Mouse (Mus musculus): ENCODE measurements around the gene Tpm1. TPM values are rescaled to one million over a fixed set of nuclear protein-coding genes. Genes with fewer than 3 reads are reported as not detected.

Tpm1 gene
- polyA plus RNA-seq, 1 experiment from 2014 or later = 1,102 TPM

GRCm38 (mm10) chr9:66991021-66991749 is 58.0 kb downstream of the Tpm1 start:
- ATAC-seq (ENCODE audit: insufficient read depth, low FRiP score, low read depth) = no peak
- 61% methylated on average over 9 of the region's 9 CpGs for WGBS
- Histone ChIP-seq H3K27ac (no peak overlapping the region), H3K9me3 (no peaks in the 10 kb centered on the region), H3K4me2 (no peak overlapping the region), H3K27me3 (replicated peaks) (no peaks in the 10 kb centered on the region), H3K4me1 (peaks cover 30% of the 10 kb centered on the region), H3K36me3 (no peaks in the 10 kb centered on the region), H3K4me3 (replicated peaks) (no peak overlapping the region), H3K9ac (no peak overlapping the region)

GRCm38 (mm10) chr9:66990046-66990445 is 59.2 kb downstream of the Tpm1 start:
- Histone ChIP-seq H3K4me2 (no peak overlapping the region), H3K27ac (peak overlapping the region; percentile 94), H3K4me1 (peaks cover 30% of the 10 kb centered on the region), H3K27me3 (replicated peaks) (no peaks in the 10 kb centered on the region), H3K36me3 (no peaks in the 10 kb centered on the region), H3K9ac (no peak overlapping the region), H3K9me3 (no peaks in the 10 kb centered on the region), H3K4me3 (replicated peaks) (no peak overlapping the region)
- WGBS = 76% methylated on average over 5 of the region's 5 CpGs
- ATAC-seq (ENCODE audit: insufficient read depth, low FRiP score, low read depth) = no peak

DNA sequence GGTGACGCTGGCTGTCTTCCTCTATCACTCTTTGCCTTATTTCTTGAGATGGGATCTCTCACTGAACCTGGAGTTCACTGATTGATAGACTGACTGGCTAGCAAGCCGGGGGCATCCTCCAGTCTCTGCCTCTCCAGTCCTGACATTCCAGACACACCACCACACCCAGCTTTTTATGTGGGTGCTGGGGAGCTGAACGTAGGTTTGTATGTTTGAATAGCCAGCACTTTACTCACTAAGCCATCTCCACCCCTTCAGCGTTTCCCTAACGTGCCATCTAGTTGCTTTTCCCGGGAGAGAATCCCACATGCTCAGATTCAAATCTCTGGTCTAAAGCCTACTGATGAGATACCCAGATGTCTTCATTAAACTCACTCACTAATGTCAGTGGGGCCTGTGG is 59.6 kb downstream of the Tpm1 start:
- Histone ChIP-seq H3K4me1 (peaks cover 30% of the 10 kb centered on the region), H3K4me2 (no peak overlapping the region), H3K4me3 (replicated peaks) (no peak overlapping the region), H3K27me3 (replicated peaks) (no peaks in the 10 kb centered on the region), H3K9ac (no peak overlapping the region), H3K9me3 (no peaks in the 10 kb centered on the region), H3K27ac (peak overlapping the region; percentile 94), H3K36me3 (no peaks in the 10 kb centered on the region)
- no peak for ATAC-seq (ENCODE audit: insufficient read depth, low FRiP score, low read depth)
- WGBS = 44% methylated on average over 6 of the region's 6 CpGs

DNA sequence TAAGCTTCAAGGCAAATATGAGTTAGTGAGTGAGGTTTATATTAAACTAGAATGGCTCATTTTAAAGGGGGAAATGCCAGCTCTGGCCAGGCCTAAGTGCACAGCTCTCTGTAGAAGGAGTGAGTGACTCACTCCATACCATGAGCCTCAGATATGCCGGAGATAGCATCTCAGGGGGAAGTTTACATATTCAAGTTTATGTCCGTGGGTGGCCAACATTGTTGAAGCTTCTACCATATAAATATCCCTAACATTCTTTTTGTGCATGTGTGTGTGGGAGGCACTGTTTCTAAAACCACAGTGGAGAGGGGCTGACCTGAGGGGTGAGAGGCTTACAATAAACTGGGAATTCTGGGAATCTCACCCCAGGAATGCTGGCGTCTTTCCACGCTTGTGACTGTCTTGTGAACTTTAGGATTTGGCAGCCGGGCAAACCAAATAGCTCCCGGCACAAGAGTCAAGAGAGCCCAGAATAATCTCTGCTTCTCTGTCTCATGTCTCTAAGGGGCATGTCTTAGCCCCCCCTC is 60.3 kb downstream of the Tpm1 start:
- peak overlapping the region; percentile 16; the same call in 1 of the 2 replicates for H3K4me2 ChIP-seq
- peak; percentile 71 for ATAC-seq (ENCODE audit: insufficient read depth, low FRiP score, low read depth)
- H3K27me3 ChIP-seq (replicated peaks) = no peaks in the 10 kb centered on the region
- no peaks in the 10 kb centered on the region for H3K36me3 ChIP-seq
- peaks cover 30% of the 10 kb centered on the region for H3K4me1 ChIP-seq
- no peak overlapping the region for H3K4me3 ChIP-seq (replicated peaks)
- WGBS = 5% methylated on average over 6 of the region's 6 CpGs
- no peak overlapping the region for H3K9ac ChIP-seq
- H3K27ac ChIP-seq = peak overlapping the region; percentile 94
- no peaks in the 10 kb centered on the region for H3K9me3 ChIP-seq

DNA sequence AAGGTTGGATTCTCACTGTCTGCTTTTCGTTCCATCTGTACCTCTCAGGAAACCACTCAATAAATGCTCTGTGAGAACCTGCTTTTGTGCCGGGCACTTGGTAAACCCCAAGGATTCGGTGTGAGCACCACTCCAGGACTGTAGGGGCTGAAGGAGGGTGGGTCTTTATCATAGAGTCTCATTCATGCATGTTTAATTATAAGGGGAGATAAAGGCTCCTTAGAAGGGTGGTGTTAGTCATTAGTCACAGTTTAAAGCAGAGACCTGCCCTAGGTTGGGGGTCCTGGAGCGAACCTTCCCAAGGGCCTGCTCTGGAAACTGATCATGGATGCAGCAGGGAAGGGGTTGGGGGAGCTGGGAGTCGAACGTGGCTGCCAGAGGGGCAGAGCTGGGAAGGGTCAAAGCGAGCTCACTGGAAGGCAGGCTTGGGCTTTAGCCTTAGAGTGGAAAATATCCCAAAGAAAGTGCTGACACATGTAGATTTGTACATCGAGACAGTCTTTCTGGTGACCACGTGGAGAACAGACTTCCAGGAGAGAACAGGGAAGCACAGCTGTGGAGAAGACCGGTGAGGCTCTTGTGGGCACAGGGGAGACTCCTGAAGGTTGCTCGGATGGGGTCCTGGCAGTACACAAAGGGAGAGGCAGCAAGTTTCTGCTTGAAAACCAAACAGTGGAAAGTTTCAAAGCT is 60.9 kb downstream of the Tpm1 start:
- Histone ChIP-seq H3K4me3 (replicated peaks) (no peak overlapping the region), H3K9ac (no peak overlapping the region), H3K4me2 (peak overlapping the region; percentile 16; the same call in 1 of the 2 replicates), H3K36me3 (no peaks in the 10 kb centered on the region), H3K9me3 (no peaks in the 10 kb centered on the region), H3K27me3 (replicated peaks) (no peaks in the 10 kb centered on the region), H3K4me1 (peaks cover 30% of the 10 kb centered on the region), H3K27ac (peak overlapping the region; percentile 94)
- WGBS = 42% methylated on average over 11 of the region's 11 CpGs
- ATAC-seq (ENCODE audit: insufficient read depth, low FRiP score, low read depth) = peak; percentile 63

- Histone ChIP-seq H3K27me3 (replicated peaks) (no peaks in the 10 kb centered on the region), H3K27ac (no peak overlapping the region), H3K9ac (no peak overlapping the region), H3K4me1 (peaks cover 25% of the 10 kb centered on the region), H3K4me3 (replicated peaks) (no peak overlapping the region), H3K9me3 (no peaks in the 10 kb centered on the region), H3K36me3 (no peaks in the 10 kb centered on the region), H3K4me2 (no peak overlapping the region)
- WGBS = 81% methylated on average over 7 of the region's 7 CpGs
- no peak for ATAC-seq (ENCODE audit: insufficient read depth, low FRiP score, low read depth)
Measured at GRCm38 (mm10) chr9:66985377-66985776, 63.8 kb downstream of the Tpm1 start.

DNA sequence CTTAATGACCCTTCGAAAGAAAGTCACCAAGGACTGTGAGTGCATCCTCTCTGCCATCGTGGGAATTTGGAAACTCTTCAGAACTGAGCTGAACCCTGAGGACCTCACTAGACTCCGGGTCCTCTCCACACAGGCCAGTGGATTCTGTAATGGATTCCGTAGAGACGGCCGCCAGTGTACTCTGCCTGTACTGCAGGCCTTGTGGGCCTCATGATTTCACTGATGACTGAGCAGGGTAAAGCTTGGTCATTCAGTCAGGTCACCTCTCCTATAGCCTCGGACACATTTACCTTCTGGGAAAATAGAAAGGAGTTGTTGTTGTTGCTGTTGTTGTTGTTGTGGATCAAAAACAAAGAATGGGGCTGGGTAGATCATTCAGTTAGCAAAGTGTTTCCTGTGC is 67.1 kb downstream of the Tpm1 start:
- H3K4me1 ChIP-seq = no peaks in the 10 kb centered on the region
- no peaks in the 10 kb centered on the region for H3K36me3 ChIP-seq
- no peak for ATAC-seq (ENCODE audit: insufficient read depth, low FRiP score, low read depth)
- no peak overlapping the region for H3K4me3 ChIP-seq (replicated peaks)
- no peak overlapping the region for H3K27ac ChIP-seq
- H3K4me2 ChIP-seq = no peak overlapping the region
- H3K9ac ChIP-seq = no peak overlapping the region
- WGBS = 79% methylated on average over 7 of the region's 7 CpGs
- no peaks in the 10 kb centered on the region for H3K9me3 ChIP-seq
- H3K27me3 ChIP-seq (replicated peaks) = no peaks in the 10 kb centered on the region

- no peak overlapping the region for H3K4me2 ChIP-seq
- no peak overlapping the region for H3K4me3 ChIP-seq (replicated peaks)
- H3K27ac ChIP-seq = no peak overlapping the region
- no peak for ATAC-seq (ENCODE audit: insufficient read depth, low FRiP score, low read depth)
- H3K36me3 ChIP-seq = no peaks in the 10 kb centered on the region
- H3K9me3 ChIP-seq = no peaks in the 10 kb centered on the region
- WGBS = 14% methylated on average over 5 of the region's 5 CpGs
- no peak overlapping the region for H3K9ac ChIP-seq
- H3K27me3 ChIP-seq (replicated peaks) = no peaks in the 10 kb centered on the region
- 0 out of 2 replicates have a peak, but pooled peaks cover 5% of the 10 kb centered on the region for H3K4me1 ChIP-seq
Measured at GRCm38 (mm10) chr9:66980458-66980857, 68.7 kb downstream of the Tpm1 start.

DNA sequence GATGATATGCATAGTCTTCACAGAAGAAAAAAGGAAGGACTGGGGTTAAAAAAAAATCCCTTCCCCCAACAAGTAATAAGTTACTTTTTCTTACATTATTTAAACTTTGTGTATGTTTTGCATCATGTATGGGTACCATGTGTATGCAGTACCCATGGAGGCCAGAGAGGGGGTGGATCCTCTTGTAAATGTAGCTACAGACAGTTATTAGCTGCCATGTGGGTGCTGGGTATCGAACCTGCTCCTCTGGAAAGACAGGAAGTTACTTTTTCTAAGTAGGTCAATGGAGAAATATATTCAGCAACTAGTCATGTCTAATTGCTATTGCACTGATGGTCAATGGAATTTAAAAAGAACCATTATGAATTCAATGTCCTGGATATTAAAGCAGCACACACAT is 70.7 kb downstream of the Tpm1 start:
- H3K9me3 ChIP-seq = no peaks in the 10 kb centered on the region
- ATAC-seq (ENCODE audit: insufficient read depth, low FRiP score, low read depth) = no peak
- WGBS = 59% methylated on average over 1 of the region's 1 CpGs

GRCm38 (mm10) chr9:66977982-66978381 is 71.2 kb downstream of the Tpm1 start:
- Histone ChIP-seq H3K9ac (no peak overlapping the region), H3K9me3 (no peaks in the 10 kb centered on the region), H3K4me3 (replicated peaks) (no peak overlapping the region), H3K4me1 (0 out of 2 replicates have a peak, but pooled peaks cover 5% of the 10 kb centered on the region), H3K36me3 (no peaks in the 10 kb centered on the region), H3K27ac (no peak overlapping the region), H3K27me3 (replicated peaks) (no peaks in the 10 kb centered on the region), H3K4me2 (no peak overlapping the region)
- WGBS = 85% methylated on average over 1 of the region's 1 CpGs
- no peak for ATAC-seq (ENCODE audit: insufficient read depth, low FRiP score, low read depth)

More for the DNA sequence above, 70.7 kb downstream of the Tpm1 start:
- H3K4me1 ChIP-seq = 0 out of 2 replicates have a peak, but pooled peaks cover 5% of the 10 kb centered on the region
- H3K36me3 ChIP-seq = no peaks in the 10 kb centered on the region
- H3K4me2 ChIP-seq = no peak overlapping the region
- H3K9ac ChIP-seq = no peak overlapping the region
- H3K4me3 ChIP-seq (replicated peaks) = no peak overlapping the region
- no peaks in the 10 kb centered on the region for H3K27me3 ChIP-seq (replicated peaks)
- H3K27ac ChIP-seq = no peak overlapping the region

- Histone ChIP-seq H3K4me1 (0 out of 2 replicates have a peak, but pooled peaks cover 5% of the 10 kb centered on the region), H3K4me3 (replicated peaks) (no peak overlapping the region), H3K27ac (no peak overlapping the region), H3K9ac (no peak overlapping the region), H3K27me3 (replicated peaks) (no peaks in the 10 kb centered on the region), H3K4me2 (no peak overlapping the region), H3K9me3 (no peaks in the 10 kb centered on the region), H3K36me3 (no peaks in the 10 kb centered on the region)
- 71% methylated on average over 5 of the region's 5 CpGs for WGBS
- ATAC-seq (ENCODE audit: insufficient read depth, low FRiP score, low read depth) = no peak
Measured at GRCm38 (mm10) chr9:66977121-66977520, 72.1 kb downstream of the Tpm1 start.

DNA sequence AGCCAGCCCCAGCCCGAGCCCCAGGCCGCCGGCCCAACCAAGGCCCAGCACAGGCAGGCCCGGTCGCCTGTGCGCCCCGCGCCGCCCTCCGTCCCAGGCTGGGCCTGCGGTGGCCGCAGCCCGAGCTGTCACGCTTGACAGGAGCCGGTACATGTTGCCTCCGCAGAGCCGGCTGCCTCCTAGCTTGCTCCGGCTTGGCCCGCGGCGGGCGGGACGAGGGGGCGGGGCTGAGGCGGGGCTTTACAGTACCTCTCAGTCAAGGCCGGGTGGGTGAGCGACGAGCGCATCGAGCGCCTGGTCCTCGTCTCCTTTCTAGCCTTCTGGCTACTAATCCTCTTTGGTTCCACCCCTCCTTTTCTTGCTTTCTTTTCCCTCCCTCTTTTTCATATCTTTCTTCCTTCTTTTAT is 74.0 kb downstream of the Tpm1 start, which contains the start of gene Lactb:
Lactb (minus strand) TSS at position 246 of the 407 bp plus-strand sequence.
- under 1% methylated on average over 32 of the region's 32 CpGs for WGBS
- H3K36me3 ChIP-seq = 0 out of 2 replicates have a peak, but pooled peaks cover 2% of the 10 kb centered on the region
- H3K27me3 ChIP-seq (replicated peaks) = no peaks in the 10 kb centered on the region
- peak; percentile 98 for ATAC-seq (ENCODE audit: insufficient read depth, low FRiP score, low read depth)
- H3K27ac ChIP-seq = peak within 1 kb of the TSS; percentile 88
- no peaks in the 10 kb centered on the region for H3K9me3 ChIP-seq
- peak within 1 kb of the TSS; percentile 61 for H3K4me2 ChIP-seq
- peak within 1 kb of the TSS; percentile 74 for H3K9ac ChIP-seq
- 0 out of 2 replicates have a peak, but pooled peaks cover 5% of the 10 kb centered on the region for H3K4me1 ChIP-seq
- peak within 1 kb of the TSS; percentile 92 for H3K4me3 ChIP-seq (replicated peaks)
